Mouse (Mus musculus): ENCODE data around the gene Abcg5. TPM values are rescaled to one million over a fixed set of nuclear protein-coding genes. Genes with fewer than 3 reads are reported as not detected.
A peak's percentile ranks its signal among the peaks of the same experiment; 100 is the strongest.

Abcg5 gene
- total RNA-seq, 1 experiment = 0.27 TPM

GRCm38 (mm10) chr17:84709403-84709851 is 26.6 kb upstream of the Abcg5 start:
- no peak overlapping the region for H3K9ac ChIP-seq (ENCODE audit: insufficient read depth, low read depth, low read length, poor library complexity, severe bottlenecking)
- DNase-seq (ENCODE audit: low read depth, low spot score) = no peak
- no peak overlapping the region for H3K4me3 ChIP-seq (ENCODE audit: insufficient read depth in 1 of 2, low read depth in 1 of 2, low read length in 2 of 2, poor library complexity in 1 of 2, severe bottlenecking in 1 of 2)
- in situ Hi-C loops (cut with MboI; ENCODE audit: low sequenced_read_pairs in 2 of 2, unreplicated experiment in 2 of 2) = no loop called here
- H3K36me3 ChIP-seq (ENCODE audit: control insufficient read depth, insufficient read depth, low read length, poor library complexity, severe bottlenecking) = peaks cover 32% of the 10 kb centered on the region
- no peaks in the 10 kb centered on the region for H3K9me3 ChIP-seq (ENCODE audit: control insufficient read depth, insufficient read depth, low read depth, low read length)
- no peak overlapping the region for H3K27ac ChIP-seq (ENCODE audit: insufficient read depth, low read depth, low read length, poor library complexity, severe bottlenecking)
- peaks cover 8 to 16% of the 10 kb centered on the region in 2 experiments for H3K4me1 ChIP-seq (ENCODE audit: control insufficient read depth in 2 of 2, insufficient read depth in 2 of 2, low read length in 2 of 2, poor library complexity in 1 of 2)
- no peak for TF ChIP-seq HCFC1 (IDR thresholded peaks at IDR 0.05; ENCODE audit: borderline replicate concordance, insufficient read depth, low read length)

- no peak for DNase-seq (ENCODE audit: low read depth, low spot score)
- Histone ChIP-seq H3K4me1 (ENCODE audit: control insufficient read depth in 2 of 2, insufficient read depth in 2 of 2, low read length in 2 of 2, poor library complexity in 1 of 2) (peaks cover 3 to 14% of the 10 kb centered on the region in 2 experiments; a peak in 3 of 4 replicates), H3K9me3 (ENCODE audit: control insufficient read depth, insufficient read depth, low read depth, low read length) (no peaks in the 10 kb centered on the region), H3K4me3 (ENCODE audit: insufficient read depth in 1 of 2, low read depth in 1 of 2, low read length in 2 of 2, poor library complexity in 1 of 2, severe bottlenecking in 1 of 2) (no peak overlapping the region), H3K36me3 (ENCODE audit: control insufficient read depth, insufficient read depth, low read length, poor library complexity, severe bottlenecking) (peaks cover 32% of the 10 kb centered on the region), H3K9ac (ENCODE audit: insufficient read depth, low read depth, low read length, poor library complexity, severe bottlenecking) (no peak overlapping the region), H3K27ac (ENCODE audit: insufficient read depth, low read depth, low read length, poor library complexity, severe bottlenecking) (no peak overlapping the region)
- TF ChIP-seq ZC3H11A (IDR thresholded peaks at IDR 0.05; ENCODE audit: borderline replicate concordance, low read depth, low read length) = no peak
- no peak for TF ChIP-seq HCFC1 (IDR thresholded peaks at IDR 0.05; ENCODE audit: borderline replicate concordance, insufficient read depth, low read length)
- TF ChIP-seq MAFK (IDR thresholded peaks at IDR 0.05; ENCODE audit: insufficient read depth, low read depth, low read length) = no peak
- TF ChIP-seq ZNF384 (IDR thresholded peaks at IDR 0.05; ENCODE audit: low read depth, low read length) = no peak
- no peak for TF ChIP-seq CHD2 (IDR thresholded peaks at IDR 0.05; ENCODE audit: low read depth, low read length)
- in situ Hi-C loops (cut with MboI; ENCODE audit: low sequenced_read_pairs in 2 of 2, unreplicated experiment in 2 of 2) = no loop called here
These were observed 26.0 kb upstream of the Abcg5 start for GRCm38 (mm10) chr17:84708818-84709217.

DNA sequence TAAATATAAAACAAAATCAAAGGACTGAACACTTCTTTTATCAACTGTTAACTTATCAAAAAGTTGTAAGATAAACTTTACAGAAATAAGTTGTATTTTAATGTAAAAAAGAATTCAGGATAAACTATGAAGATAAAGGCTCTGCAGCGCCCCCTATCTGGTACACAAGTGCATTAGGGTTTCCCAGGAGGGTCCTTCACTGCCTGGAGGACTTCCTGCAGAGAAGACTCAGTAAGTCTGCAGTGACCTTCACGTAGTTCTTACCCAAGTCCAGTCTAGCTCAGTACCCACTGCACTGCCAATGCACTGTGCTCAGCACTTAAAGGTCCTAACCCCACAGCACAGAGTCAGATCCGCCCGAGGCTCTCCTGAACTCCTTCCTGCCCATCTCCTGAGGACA is 24.6 kb upstream of the Abcg5 start:
- in situ Hi-C loops (cut with MboI; ENCODE audit: low sequenced_read_pairs in 2 of 2, unreplicated experiment in 2 of 2) = no loop called here
- no peak overlapping the region for H3K9ac ChIP-seq (ENCODE audit: insufficient read depth, low read depth, low read length, poor library complexity, severe bottlenecking)
- H3K4me1 ChIP-seq (ENCODE audit: control insufficient read depth in 2 of 2, insufficient read depth in 2 of 2, low read length in 2 of 2, poor library complexity in 1 of 2) = peaks cover 0 to 8% of the 10 kb centered on the region in 2 experiments; a peak in 1 of 4 replicates
- H3K9me3 ChIP-seq (ENCODE audit: control insufficient read depth, insufficient read depth, low read depth, low read length) = no peaks in the 10 kb centered on the region
- TF ChIP-seq ZC3H11A (IDR thresholded peaks at IDR 0.05; ENCODE audit: borderline replicate concordance, low read depth, low read length) (no peak), CHD2 (IDR thresholded peaks at IDR 0.05; ENCODE audit: low read depth, low read length) (no peak), MAFK (IDR thresholded peaks at IDR 0.05; ENCODE audit: insufficient read depth, low read depth, low read length) (no peak), ZNF384 (IDR thresholded peaks at IDR 0.05; ENCODE audit: low read depth, low read length) (no peak), HCFC1 (IDR thresholded peaks at IDR 0.05; ENCODE audit: borderline replicate concordance, insufficient read depth, low read length) (no peak)
- H3K27ac ChIP-seq (ENCODE audit: insufficient read depth, low read depth, low read length, poor library complexity, severe bottlenecking) = no peak overlapping the region
- peaks cover 29% of the 10 kb centered on the region for H3K36me3 ChIP-seq (ENCODE audit: control insufficient read depth, insufficient read depth, low read length, poor library complexity, severe bottlenecking)
- DNase-seq (ENCODE audit: low read depth, low spot score) = no peak
- no peak overlapping the region for H3K4me3 ChIP-seq (ENCODE audit: insufficient read depth in 1 of 2, low read depth in 1 of 2, low read length in 2 of 2, poor library complexity in 1 of 2, severe bottlenecking in 1 of 2)

- H3K9ac ChIP-seq (ENCODE audit: insufficient read depth, low read depth, low read length, poor library complexity, severe bottlenecking) = no peak overlapping the region
- no peak overlapping the region for H3K27ac ChIP-seq (ENCODE audit: insufficient read depth, low read depth, low read length, poor library complexity, severe bottlenecking)
- peaks cover 0 to 2% of the 10 kb centered on the region in 2 experiments; a peak in 1 of 4 replicates for H3K4me1 ChIP-seq (ENCODE audit: control insufficient read depth in 2 of 2, insufficient read depth in 2 of 2, low read length in 2 of 2, poor library complexity in 1 of 2)
- H3K9me3 ChIP-seq (ENCODE audit: control insufficient read depth, insufficient read depth, low read depth, low read length) = no peaks in the 10 kb centered on the region
- in situ Hi-C loops (cut with MboI; ENCODE audit: low sequenced_read_pairs in 2 of 2, unreplicated experiment in 2 of 2) = no loop called here
- no peak overlapping the region for H3K4me3 ChIP-seq (ENCODE audit: insufficient read depth in 1 of 2, low read depth in 1 of 2, low read length in 2 of 2, poor library complexity in 1 of 2, severe bottlenecking in 1 of 2)
- DNase-seq (ENCODE audit: low read depth, low spot score) = peak; percentile 45
- TF ChIP-seq ZC3H11A (IDR thresholded peaks at IDR 0.05; ENCODE audit: borderline replicate concordance, low read depth, low read length) (peak; percentile 48; the same call in 1 of the 2 replicates), ZNF384 (IDR thresholded peaks at IDR 0.05; ENCODE audit: low read depth, low read length) (no peak), HCFC1 (IDR thresholded peaks at IDR 0.05; ENCODE audit: borderline replicate concordance, insufficient read depth, low read length) (no peak)
- H3K36me3 ChIP-seq (ENCODE audit: control insufficient read depth, insufficient read depth, low read length, poor library complexity, severe bottlenecking) = no peaks in the 10 kb centered on the region
These were observed 15.9 kb upstream of the Abcg5 start for GRCm38 (mm10) chr17:84698727-84699126.

GRCm38 (mm10) chr17:84696537-84696936 is 13.7 kb upstream of the Abcg5 start:
- DNase-seq (ENCODE audit: low read depth, low spot score) = no peak
- TF ChIP-seq MAFK (IDR thresholded peaks at IDR 0.05; ENCODE audit: insufficient read depth, low read depth, low read length) = no peak
- no peak for TF ChIP-seq HCFC1 (IDR thresholded peaks at IDR 0.05; ENCODE audit: borderline replicate concordance, insufficient read depth, low read length)
- TF ChIP-seq ZC3H11A (IDR thresholded peaks at IDR 0.05; ENCODE audit: borderline replicate concordance, low read depth, low read length) = no peak
- no peak overlapping the region for H3K4me3 ChIP-seq (ENCODE audit: insufficient read depth in 1 of 2, low read depth in 1 of 2, low read length in 2 of 2, poor library complexity in 1 of 2, severe bottlenecking in 1 of 2)
- no peaks in the 10 kb centered on the region for H3K36me3 ChIP-seq (ENCODE audit: control insufficient read depth, insufficient read depth, low read length, poor library complexity, severe bottlenecking)
- no peak overlapping the region for H3K9ac ChIP-seq (ENCODE audit: insufficient read depth, low read depth, low read length, poor library complexity, severe bottlenecking)
- in situ Hi-C loops (cut with MboI; ENCODE audit: low sequenced_read_pairs in 2 of 2, unreplicated experiment in 2 of 2) = no loop called here
- no peak overlapping the region for H3K27ac ChIP-seq (ENCODE audit: insufficient read depth, low read depth, low read length, poor library complexity, severe bottlenecking)
- no peaks in the 10 kb centered on the region for H3K9me3 ChIP-seq (ENCODE audit: control insufficient read depth, insufficient read depth, low read depth, low read length)
- peaks cover 0 to 11% of the 10 kb centered on the region in 2 experiments; a peak in 2 of 4 replicates for H3K4me1 ChIP-seq (ENCODE audit: control insufficient read depth in 2 of 2, insufficient read depth in 2 of 2, low read length in 2 of 2, poor library complexity in 1 of 2)

All from ES-E14 (cell line).